Mouse (Mus musculus): ENCODE results near the gene Nr4a1. TPM values are rescaled to one million over a fixed set of nuclear protein-coding genes. Genes with fewer than 3 reads are reported as not detected.

The Nr4a1 gene
- polyA plus RNA-seq, 1 experiment from 2014 or later = 2.6 TPM

DNA sequence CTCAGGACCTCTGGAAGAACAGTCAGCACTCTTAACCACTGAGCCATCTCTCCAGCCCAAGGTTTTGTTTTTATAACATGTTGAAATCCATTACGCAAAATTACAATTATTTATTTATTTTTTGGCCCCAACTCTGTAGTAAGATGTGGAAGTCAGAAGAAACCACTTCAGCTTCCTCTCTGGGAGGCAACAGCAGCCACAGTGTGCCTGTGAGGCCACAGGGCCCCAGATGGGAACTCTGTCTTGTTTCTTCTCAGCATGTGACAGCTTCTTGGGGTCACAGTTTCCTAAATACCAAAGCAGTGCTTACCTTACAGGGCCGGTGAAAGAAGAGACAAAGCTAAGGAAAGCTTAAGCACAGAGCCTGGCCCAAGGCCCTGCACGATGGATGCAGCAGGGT, 10.1 kb upstream of the Nr4a1 start:
- no peak for ATAC-seq (replicated peaks; ENCODE audit: low FRiP score)
- WGBS = 77% methylated on average over 3 of the region's 3 CpGs
- Histone ChIP-seq H3K4me2 (ENCODE audit: low read depth, low read length, severe bottlenecking) (no peak overlapping the region), H3K4me3 (ENCODE audit: low read depth, low read length) (no peak overlapping the region), H3K36me3 (ENCODE audit: control insufficient read depth, insufficient read depth, low read length) (no peaks in the 10 kb centered on the region), H3K9me3 (ENCODE audit: control insufficient read depth, low read length) (no peaks in the 10 kb centered on the region), H3K27me3 (ENCODE audit: control insufficient read depth, insufficient read depth, low read length) (no peaks in the 10 kb centered on the region), H3K9ac (ENCODE audit: low read length) (no peak overlapping the region), H3K4me1 (replicated peaks; ENCODE audit: control insufficient read depth, insufficient read depth, low read length) (peaks cover 9% of the 10 kb centered on the region), H3K27ac (ENCODE audit: low read depth, low read length) (no peak overlapping the region)
- no peak for DNase-seq (ENCODE audit: low spot score)

DNA sequence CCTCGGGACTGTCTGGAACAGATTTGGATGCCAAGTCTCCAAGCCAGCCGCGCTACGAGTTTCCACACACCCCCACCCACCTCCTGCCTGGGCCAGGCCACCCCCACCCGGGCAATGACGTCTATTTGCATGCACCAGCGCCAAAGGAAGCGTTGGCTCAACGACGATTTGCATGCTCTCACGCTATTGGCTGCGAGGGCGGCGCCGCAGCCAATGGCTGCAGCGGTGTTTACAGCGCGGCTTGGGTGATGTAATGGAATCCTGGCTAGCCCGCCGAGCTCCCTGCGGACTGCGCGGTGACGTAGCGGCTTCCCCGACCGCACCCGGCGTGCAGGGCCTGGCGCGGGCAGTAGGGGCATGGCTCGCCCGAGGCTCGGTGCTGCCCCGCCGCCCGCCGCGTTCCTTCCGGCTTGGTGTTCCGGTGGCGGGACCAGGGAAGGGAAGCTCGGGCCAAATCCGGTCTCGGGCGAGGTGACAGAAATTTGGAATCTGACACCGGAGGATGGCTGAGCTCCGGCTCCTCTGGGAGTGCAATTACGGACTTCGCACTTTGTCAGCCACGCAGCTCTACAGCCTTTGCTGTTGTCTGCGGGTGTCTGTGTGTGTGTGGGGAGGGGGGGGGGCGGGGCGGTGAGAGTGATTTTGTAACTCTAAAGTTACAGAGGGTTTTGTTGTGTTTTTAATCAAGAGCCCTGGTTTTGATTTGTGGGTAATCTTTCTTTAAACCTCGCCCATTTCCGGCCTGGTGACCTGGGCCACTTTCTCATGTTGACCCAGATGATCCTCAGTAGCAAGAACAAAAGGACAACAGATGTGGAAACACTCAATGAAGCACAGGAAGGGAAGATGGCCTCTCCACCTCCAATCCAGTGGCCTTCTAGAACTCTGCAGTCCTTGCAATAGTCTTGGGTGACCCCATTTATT, 7.6 kb upstream of the Nr4a1 start:
- H3K27me3 ChIP-seq (ENCODE audit: control insufficient read depth, insufficient read depth, low read length) = no peaks in the 10 kb centered on the region
- ATAC-seq (replicated peaks; ENCODE audit: low FRiP score) = peak; percentile 99
- H3K36me3 ChIP-seq (ENCODE audit: control insufficient read depth, insufficient read depth, low read length) = no peaks in the 10 kb centered on the region
- 2% methylated on average over 56 of the region's 56 CpGs for WGBS
- DNase-seq (ENCODE audit: low spot score) = peak; percentile 97
- peaks cover 5% of the 10 kb centered on the region for H3K4me1 ChIP-seq (replicated peaks; ENCODE audit: control insufficient read depth, insufficient read depth, low read length)
- H3K9ac ChIP-seq (ENCODE audit: low read length) = peak overlapping the region; percentile 52
- peak overlapping the region; percentile 29 for H3K4me3 ChIP-seq (ENCODE audit: low read depth, low read length)
- 0 out of 2 replicates have a peak overlapping the region, but pooled peaks have one; percentile 34 for H3K27ac ChIP-seq (ENCODE audit: low read depth, low read length)
- peak overlapping the region; percentile 50 for H3K4me2 ChIP-seq (ENCODE audit: low read depth, low read length, severe bottlenecking)
- no peaks in the 10 kb centered on the region for H3K9me3 ChIP-seq (ENCODE audit: control insufficient read depth, low read length)

DNA sequence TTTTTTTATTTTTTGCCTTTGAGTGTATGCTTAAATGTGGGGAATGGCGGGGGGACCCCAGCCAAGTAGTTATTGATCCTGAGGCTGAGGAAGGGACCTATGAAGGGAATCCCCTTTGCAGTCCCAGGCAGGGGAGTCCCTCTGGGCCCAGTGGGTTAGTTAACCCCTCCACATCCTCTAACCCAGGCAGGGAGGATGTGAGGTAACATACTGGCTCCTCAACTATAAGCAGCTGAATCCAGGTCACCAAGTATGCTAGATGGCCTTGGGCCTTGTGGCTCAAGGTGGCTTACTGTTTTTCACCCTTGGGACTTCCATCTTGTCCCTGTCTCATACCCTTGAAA, 6.9 kb upstream of the Nr4a1 start:
- H3K27me3 ChIP-seq (ENCODE audit: control insufficient read depth, insufficient read depth, low read length) = no peaks in the 10 kb centered on the region
- H3K27ac ChIP-seq (ENCODE audit: low read depth, low read length) = no peak overlapping the region
- H3K4me3 ChIP-seq (ENCODE audit: low read depth, low read length) = no peak overlapping the region
- peak overlapping the region; percentile 50; the same call in 1 of the 2 replicates for H3K4me2 ChIP-seq (ENCODE audit: low read depth, low read length, severe bottlenecking)
- H3K36me3 ChIP-seq (ENCODE audit: control insufficient read depth, insufficient read depth, low read length) = no peaks in the 10 kb centered on the region
- ATAC-seq (replicated peaks; ENCODE audit: low FRiP score) (no peak), DNase-seq (ENCODE audit: low spot score) (no peak)
- WGBS = 100% methylated on average over 1 of the region's 1 CpGs
- no peak overlapping the region for H3K9ac ChIP-seq (ENCODE audit: low read length)
- peaks cover 5% of the 10 kb centered on the region for H3K4me1 ChIP-seq (replicated peaks; ENCODE audit: control insufficient read depth, insufficient read depth, low read length)
- H3K9me3 ChIP-seq (ENCODE audit: control insufficient read depth, low read length) = no peaks in the 10 kb centered on the region

- 72% methylated on average over 5 of the region's 5 CpGs for WGBS
- Histone ChIP-seq H3K27me3 (ENCODE audit: control insufficient read depth, insufficient read depth, low read length) (no peaks in the 10 kb centered on the region), H3K27ac (ENCODE audit: low read depth, low read length) (no peak overlapping the region), H3K36me3 (ENCODE audit: control insufficient read depth, insufficient read depth, low read length) (no peaks in the 10 kb centered on the region), H3K9me3 (ENCODE audit: control insufficient read depth, low read length) (no peaks in the 10 kb centered on the region), H3K9ac (ENCODE audit: low read length) (no peak overlapping the region), H3K4me3 (ENCODE audit: low read depth, low read length) (no peak overlapping the region), H3K4me2 (ENCODE audit: low read depth, low read length, severe bottlenecking) (no peak overlapping the region), H3K4me1 (replicated peaks; ENCODE audit: control insufficient read depth, insufficient read depth, low read length) (peaks cover 3% of the 10 kb centered on the region)
- DNase-seq (ENCODE audit: low spot score) (no peak), ATAC-seq (replicated peaks; ENCODE audit: low FRiP score) (no peak)
Observed at GRCm38 (mm10) chr15:101248029-101248710, 5.9 kb upstream of the Nr4a1 start.

DNA sequence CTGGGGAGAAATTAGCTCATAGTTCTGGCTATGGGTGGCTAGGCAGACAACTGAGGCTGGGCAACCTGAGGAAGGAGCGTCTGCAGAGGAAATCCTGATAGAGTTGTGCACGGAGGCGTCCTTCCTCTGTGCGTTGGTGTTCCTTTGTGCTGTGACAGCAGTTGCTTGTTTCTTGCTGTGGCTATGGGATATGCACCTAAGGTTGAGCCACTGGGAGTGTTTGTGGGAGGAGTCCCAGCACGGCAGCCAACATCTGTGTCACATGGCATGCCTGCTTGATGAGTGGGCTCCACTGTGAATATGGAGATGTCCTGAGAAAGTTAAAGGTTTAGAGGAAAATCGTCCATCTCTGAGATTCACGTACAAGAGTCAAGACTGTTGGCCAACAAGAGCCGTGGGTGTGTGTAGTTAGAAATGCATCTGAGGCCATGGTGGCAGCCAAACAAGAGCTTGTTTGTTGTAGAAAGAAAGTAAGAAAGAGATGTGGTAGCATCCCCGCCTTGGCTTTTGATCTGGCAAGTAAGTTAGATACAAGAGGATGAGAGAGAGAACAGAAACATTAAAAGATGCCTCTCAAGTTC, 3.8 kb upstream of the Nr4a1 start:
- no peak for ATAC-seq (replicated peaks; ENCODE audit: low FRiP score)
- Histone ChIP-seq H3K27me3 (ENCODE audit: control insufficient read depth, insufficient read depth, low read length) (no peaks in the 10 kb centered on the region), H3K36me3 (ENCODE audit: control insufficient read depth, insufficient read depth, low read length) (no peaks in the 10 kb centered on the region), H3K4me2 (ENCODE audit: low read depth, low read length, severe bottlenecking) (no peak overlapping the region), H3K9me3 (ENCODE audit: control insufficient read depth, low read length) (no peaks in the 10 kb centered on the region), H3K27ac (ENCODE audit: low read depth, low read length) (no peak overlapping the region), H3K9ac (ENCODE audit: low read length) (no peak overlapping the region), H3K4me1 (replicated peaks; ENCODE audit: control insufficient read depth, insufficient read depth, low read length) (peaks cover 6% of the 10 kb centered on the region), H3K4me3 (ENCODE audit: low read depth, low read length) (no peak overlapping the region)
- WGBS = 84% methylated on average over 9 of the region's 9 CpGs
- DNase-seq (ENCODE audit: low spot score) = no peak

- WGBS = 92% methylated on average over 5 of the region's 5 CpGs
- no peak for ATAC-seq (replicated peaks; ENCODE audit: low FRiP score)
- no peak overlapping the region for H3K9ac ChIP-seq (ENCODE audit: low read length)
Observed at GRCm38 (mm10) chr15:101251930-101252329, 2.1 kb upstream of the Nr4a1 start.

GRCm38 (mm10) chr15:101252614-101253013, 1.5 kb upstream of the Nr4a1 start:
- ATAC-seq (replicated peaks; ENCODE audit: low FRiP score) (no peak), DNase-seq (ENCODE audit: low spot score) (no peak)
- WGBS = 83% methylated on average over 6 of the region's 6 CpGs
- H3K27ac ChIP-seq (ENCODE audit: low read depth, low read length) = no peak overlapping the region
- H3K4me3 ChIP-seq (ENCODE audit: low read depth, low read length) = no peak overlapping the region
- no peaks in the 10 kb centered on the region for H3K27me3 ChIP-seq (ENCODE audit: control insufficient read depth, insufficient read depth, low read length)
- H3K4me2 ChIP-seq (ENCODE audit: low read depth, low read length, severe bottlenecking) = no peak overlapping the region
- peaks cover 3% of the 10 kb centered on the region; the same call in 1 of the 2 replicates for H3K4me1 ChIP-seq (replicated peaks; ENCODE audit: control insufficient read depth, insufficient read depth, low read length)
- H3K9me3 ChIP-seq (ENCODE audit: control insufficient read depth, low read length) = no peaks in the 10 kb centered on the region
- no peaks in the 10 kb centered on the region for H3K36me3 ChIP-seq (ENCODE audit: control insufficient read depth, insufficient read depth, low read length)
- H3K9ac ChIP-seq (ENCODE audit: low read length) = no peak overlapping the region

More at GRCm38 (mm10) chr15:101251930-101252329, 2.1 kb upstream of the Nr4a1 start:
- Histone ChIP-seq H3K27ac (ENCODE audit: low read depth, low read length) (no peak overlapping the region), H3K4me1 (replicated peaks; ENCODE audit: control insufficient read depth, insufficient read depth, low read length) (peaks cover 4% of the 10 kb centered on the region; the same call in 1 of the 2 replicates), H3K4me3 (ENCODE audit: low read depth, low read length) (no peak overlapping the region), H3K36me3 (ENCODE audit: control insufficient read depth, insufficient read depth, low read length) (no peaks in the 10 kb centered on the region), H3K27me3 (ENCODE audit: control insufficient read depth, insufficient read depth, low read length) (no peaks in the 10 kb centered on the region), H3K4me2 (ENCODE audit: low read depth, low read length, severe bottlenecking) (no peak overlapping the region), H3K9me3 (ENCODE audit: control insufficient read depth, low read length) (no peaks in the 10 kb centered on the region)
- DNase-seq (ENCODE audit: low spot score) = no peak

- H3K9ac ChIP-seq (ENCODE audit: low read length) = peak overlapping the region; percentile 74
- H3K27me3 ChIP-seq (ENCODE audit: control insufficient read depth, insufficient read depth, low read length) = no peaks in the 10 kb centered on the region
- H3K9me3 ChIP-seq (ENCODE audit: control insufficient read depth, low read length) = no peaks in the 10 kb centered on the region
- WGBS = 36% methylated on average over 3 of the region's 3 CpGs
- no peaks in the 10 kb centered on the region for H3K36me3 ChIP-seq (ENCODE audit: control insufficient read depth, insufficient read depth, low read length)
- DNase-seq (ENCODE audit: low spot score) (no peak), ATAC-seq (replicated peaks; ENCODE audit: low FRiP score) (peak; percentile 39; the same call in 1 of the 2 replicates)
- H3K4me3 ChIP-seq (ENCODE audit: low read depth, low read length) = peak overlapping the region; percentile 62
- H3K27ac ChIP-seq (ENCODE audit: low read depth, low read length) = no peak overlapping the region
- H3K4me2 ChIP-seq (ENCODE audit: low read depth, low read length, severe bottlenecking) = peak overlapping the region; percentile 98
- peaks cover 3% of the 10 kb centered on the region; the same call in 1 of the 2 replicates for H3K4me1 ChIP-seq (replicated peaks; ENCODE audit: control insufficient read depth, insufficient read depth, low read length)
Observed at GRCm38 (mm10) chr15:101253563-101253885, 545 bp upstream of the Nr4a1 start.

All from forebrain, embryonic 11.5 days (tissue).